Mouse (Mus musculus): ENCODE data around the gene Slco2b1.

Gene Slco2b1

GRCm38 (mm10) chr7:99644701-99645100 lies 66.4 kb downstream of the Slco2b1 start:
- DNase-seq, result no peak

- DNase-seq, result no peak
Observed at GRCm38 (mm10) chr7:99642078-99642477, 69.1 kb downstream of the Slco2b1 start.

- no peak for DNase-seq
Observed at GRCm38 (mm10) chr7:99641245-99641644, 69.9 kb downstream of the Slco2b1 start.

GRCm38 (mm10) chr7:99633966-99634665 lies 77.0 kb downstream of the Slco2b1 start:
- DNase-seq, result no peak

GRCm38 (mm10) chr7:99632286-99632685 lies 78.9 kb downstream of the Slco2b1 start:
- DNase-seq, result no peak

- DNase-seq, result no peak
Observed at GRCm38 (mm10) chr7:99627366-99627765, 83.8 kb downstream of the Slco2b1 start.

- DNase-seq, result peak; percentile 57
Observed at GRCm38 (mm10) chr7:99626376-99627270, 84.5 kb downstream of the Slco2b1 start, which contains the start of gene Tpbgl. TSS of gene Tpbgl (minus strand) at chr7:99627103.

GRCm38 (mm10) chr7:99625722-99626375 lies 85.3 kb downstream of the Slco2b1 start:
- DNase-seq, result peak; percentile 82

- DNase-seq, result peak; percentile 53
Observed at GRCm38 (mm10) chr7:99618860-99619259, 92.3 kb downstream of the Slco2b1 start.

- no peak for DNase-seq
Observed at GRCm38 (mm10) chr7:99618264-99618663, 92.9 kb downstream of the Slco2b1 start.
